Mouse (Mus musculus) layer of hippocampus, postnatal 14 days (tissue): ENCODE results near the gene Pld4. TPM values are rescaled to one million over a fixed set of nuclear protein-coding genes. Genes with fewer than 3 reads are reported as not detected.

Experiments
- DNase-seq, 2 experiments: peaks; one replicate each; pipeline ENCODE4 v3.0.0; 2021 to 2022; ENCODE audit warnings: low spot score in 2 of 2, mixed read lengths in 1 of 2
- total RNA-seq, 2 experiments: library from RNA; stranded (reverse); gene quantifications; 2 replicates each; pipeline ENCODE4 v1.2.3; 2021

The Pld4 gene
- total RNA-seq, 2 experiments from 2014 or later, result 10.6 to 13.1 TPM

DNA sequence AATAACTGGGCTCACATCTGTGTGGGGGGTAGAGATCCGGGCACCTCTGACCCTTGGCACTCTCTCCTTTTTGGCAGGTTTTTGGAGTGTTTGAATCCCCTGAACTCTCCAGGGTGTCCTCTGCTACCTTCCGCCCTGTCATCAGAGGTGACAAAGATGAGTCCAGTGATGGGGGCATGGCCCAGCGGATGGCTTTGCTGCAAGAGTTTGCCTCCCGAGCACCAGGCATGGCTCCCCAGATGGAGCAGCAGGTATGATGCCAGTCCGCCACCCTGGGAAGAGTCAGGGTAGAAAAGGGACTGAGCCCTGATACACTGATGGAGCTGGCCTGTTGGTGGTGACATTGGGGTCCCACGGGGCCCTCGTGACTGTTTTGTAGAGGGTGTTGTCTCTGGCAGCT lies 23.4 kb upstream of the Pld4 start:
- no peak for DNase-seq

DNA sequence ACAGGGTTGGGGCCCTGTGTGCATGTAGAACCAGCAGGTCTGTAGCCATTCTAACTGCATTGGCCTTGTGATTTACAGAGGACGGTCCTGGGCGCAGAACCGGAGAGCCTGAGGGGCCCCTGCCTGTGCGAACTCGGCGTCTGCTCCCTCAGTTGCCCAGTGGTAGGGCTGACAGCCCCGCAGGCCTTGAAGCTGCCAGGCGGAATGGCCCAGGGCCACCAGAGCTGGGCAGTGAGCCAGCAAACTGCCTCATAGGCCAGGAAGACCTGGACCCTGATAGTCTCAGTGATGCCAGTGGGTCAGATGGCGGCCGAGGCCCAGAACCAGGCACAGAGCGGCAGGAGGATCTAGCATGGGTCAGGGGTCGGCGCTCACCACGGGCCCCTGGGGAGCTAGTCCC lies 22.7 kb upstream of the Pld4 start:
- DNase-seq, result peak in 1 of 2 experiments; percentile 77

DNA sequence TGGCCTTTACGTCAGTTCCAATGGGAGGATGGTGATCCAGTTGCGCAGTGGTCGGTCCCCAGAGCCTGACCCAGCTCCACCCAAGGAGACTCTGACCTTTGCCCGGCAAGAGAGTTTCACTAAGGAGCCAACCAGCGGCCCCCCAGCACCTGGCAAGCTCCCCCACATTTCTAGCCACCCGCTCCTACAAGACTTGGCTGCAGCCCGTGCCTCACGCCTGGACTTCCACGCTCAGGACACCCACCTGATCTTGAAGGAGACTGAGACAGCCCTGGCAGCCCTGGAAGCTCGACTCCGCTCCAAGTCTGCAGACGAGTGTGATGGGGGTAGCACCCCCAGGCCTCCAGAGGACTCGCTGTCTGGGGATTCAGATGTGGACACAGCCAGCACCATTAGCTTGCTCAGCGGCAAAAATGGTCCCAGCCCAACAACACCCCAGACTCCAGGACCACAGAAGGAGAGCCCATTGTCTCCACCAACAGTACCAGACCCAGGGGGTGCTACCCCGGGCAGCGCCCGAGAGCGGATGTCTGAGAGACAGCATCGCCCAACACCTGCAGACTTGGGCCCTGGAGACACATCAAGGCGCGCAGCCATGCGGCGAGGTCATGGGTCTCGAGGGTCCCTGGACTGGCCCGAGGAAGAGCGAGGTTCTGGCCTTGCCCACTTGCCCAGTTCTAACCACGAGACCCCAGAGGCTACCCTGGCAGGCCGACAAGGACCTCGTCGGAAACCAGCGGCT lies 22.0 kb upstream of the Pld4 start:
- no peak for DNase-seq

DNA sequence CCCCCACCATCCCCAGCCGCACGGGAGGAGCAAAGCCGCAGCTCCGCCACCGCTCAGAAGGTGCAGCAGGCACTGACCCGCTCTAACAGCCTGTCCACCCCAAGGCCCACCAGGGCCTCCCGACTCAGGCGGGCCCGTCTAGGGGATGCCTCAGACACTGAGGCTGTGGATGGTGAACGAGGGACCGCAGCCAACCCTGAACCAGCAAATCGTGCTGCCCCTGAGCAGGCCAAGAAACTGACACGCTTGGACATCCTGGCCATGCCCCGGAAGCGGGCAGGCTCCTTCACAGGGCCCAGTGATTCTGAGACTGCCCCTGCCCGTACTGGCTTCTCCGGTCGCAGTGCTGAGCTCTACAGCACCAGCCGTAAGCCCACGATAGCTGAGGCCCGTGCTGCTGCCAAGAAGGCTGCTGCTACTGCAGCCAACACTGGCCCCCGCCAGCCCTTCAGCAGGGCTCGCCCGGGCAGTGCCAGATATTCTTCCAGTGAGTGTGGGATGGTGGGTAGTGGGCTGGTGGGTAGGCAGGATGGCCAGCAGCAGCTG lies 21.4 kb upstream of the Pld4 start:
- no peak for DNase-seq

DNA sequence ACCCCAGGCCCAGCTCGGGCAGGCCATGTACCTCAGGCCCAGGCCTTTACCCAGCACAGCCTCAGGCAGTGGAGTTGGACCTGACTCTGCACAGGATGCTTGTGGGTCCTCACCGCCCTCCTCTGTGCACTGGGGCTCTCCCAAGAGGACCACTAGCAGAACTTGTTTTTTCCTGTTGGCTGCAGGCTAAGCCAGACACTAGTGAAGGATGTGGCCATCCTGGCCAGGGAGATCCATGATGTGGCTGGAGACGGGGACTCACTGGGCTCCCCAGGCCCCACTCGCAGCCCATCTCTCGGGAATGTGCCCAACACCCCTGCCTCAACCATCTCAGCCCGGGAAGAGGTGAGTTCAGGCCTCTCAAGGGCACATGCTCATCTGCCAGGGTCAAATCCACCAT lies 17.7 kb upstream of the Pld4 start:
- no peak for DNase-seq

DNA sequence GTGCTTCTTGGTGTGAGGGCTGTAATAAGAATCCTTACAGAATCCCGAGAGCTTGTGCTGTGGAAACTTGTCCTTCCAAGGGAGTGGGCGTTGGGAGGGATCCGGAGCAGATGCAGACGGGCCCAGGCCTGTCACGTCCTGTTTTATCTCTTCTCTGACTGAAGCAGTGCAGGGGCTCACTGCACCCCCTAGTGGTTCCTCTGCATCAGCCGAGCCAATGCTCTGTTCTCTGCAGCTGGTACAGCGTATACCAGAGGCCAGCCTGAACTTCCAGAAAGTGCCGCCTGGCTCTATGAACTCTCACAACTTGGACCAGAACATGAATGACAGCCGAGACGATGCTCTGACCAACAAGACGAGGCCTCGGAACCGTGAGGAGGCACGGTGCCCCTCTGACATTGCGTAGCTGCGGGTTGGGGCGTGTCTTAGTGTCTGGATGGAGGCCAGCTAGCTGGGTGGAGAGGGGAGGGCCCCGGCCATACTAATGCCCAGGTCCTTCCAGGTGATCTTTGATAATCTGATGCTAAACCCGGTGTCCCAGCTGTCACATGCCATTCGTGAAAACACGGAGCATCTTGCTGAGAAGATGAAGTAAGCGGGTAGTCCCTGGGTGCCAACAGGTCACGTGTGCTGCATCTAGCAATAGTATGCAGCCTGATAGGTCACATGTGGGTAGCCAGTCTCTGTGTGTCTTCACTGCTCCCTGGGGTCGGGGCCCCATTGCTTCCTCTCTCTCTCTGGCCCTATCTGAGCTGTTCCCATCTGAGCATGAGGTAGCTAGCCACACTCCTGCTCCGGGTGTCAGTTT lies 17.1 kb upstream of the Pld4 start:
- DNase-seq, result peak; percentile 83 to 86

DNA sequence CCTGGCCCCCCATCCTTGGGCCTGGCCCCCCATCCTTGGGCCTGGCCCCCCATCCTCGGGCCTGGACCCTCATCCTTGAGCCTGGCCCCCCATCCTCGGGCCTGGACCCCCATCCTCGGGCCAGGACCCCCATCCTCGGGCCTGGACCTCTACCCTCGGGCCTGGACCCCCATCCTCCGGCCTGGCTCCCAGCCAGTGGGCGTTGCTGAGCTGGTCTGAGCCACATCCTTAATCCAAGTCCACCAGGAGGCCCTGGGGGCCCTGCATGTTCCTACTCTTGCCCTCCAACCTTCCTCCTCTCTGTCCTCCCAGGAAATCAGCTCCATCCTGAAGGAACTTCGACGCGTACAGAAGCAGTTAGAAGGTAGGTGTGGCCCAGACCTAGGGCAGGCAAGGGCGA lies 16.2 kb upstream of the Pld4 start:
- no peak for DNase-seq

DNA sequence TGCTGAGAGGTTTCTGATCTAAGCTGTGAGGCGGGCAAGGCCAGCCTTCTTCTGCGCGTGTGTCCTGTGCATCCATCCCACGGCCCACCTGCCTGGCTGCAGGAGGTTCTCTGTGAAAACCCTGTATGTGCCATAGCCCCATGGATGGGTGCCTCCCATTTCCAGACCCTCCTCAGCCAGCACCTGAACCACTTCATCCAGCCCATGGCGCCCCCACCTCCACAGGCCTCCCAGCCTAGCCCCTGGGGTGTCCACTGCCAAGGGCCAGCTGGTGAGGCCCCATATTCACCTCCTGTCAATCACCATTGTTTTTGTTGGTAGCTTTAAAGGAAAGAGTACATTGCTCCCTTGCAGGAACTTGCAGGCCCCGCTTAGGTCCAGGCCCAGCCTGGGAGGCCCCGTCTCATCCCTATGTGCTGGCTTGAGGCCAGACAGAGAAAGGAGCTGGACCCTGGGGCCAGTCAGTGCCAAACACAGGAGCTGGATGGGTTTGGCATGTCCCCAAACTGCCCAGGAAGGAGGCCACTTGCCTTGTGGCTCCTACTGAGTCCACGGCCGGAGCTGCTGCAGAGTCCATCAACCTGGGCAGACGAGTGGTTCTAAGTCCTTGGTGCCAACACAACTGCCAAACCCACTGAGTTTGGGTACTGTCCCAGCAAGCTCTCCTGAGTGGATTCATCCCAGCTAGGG lies 15.4 kb upstream of the Pld4 start:
- no peak for DNase-seq

DNA sequence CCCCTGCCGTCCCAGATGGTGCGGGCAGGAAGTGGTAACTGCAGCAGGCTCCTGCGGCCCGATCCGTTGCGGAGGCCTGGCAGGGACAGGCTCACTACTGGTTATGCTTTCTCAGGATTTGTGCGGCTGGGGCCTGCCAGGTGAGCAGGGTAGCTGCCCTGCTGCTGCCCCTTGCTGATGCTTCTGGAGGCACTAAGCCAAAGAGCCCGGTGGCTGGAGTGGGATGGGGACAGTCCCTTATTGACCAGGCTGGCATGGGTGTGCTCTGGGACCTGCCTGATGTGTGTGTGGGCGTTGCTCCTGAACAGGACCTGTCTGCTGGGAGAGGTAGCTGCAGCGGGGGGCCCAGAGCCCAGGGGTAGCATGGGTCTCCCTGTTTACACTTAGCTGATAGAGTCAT lies 14.7 kb upstream of the Pld4 start:
- DNase-seq, result no peak

DNA sequence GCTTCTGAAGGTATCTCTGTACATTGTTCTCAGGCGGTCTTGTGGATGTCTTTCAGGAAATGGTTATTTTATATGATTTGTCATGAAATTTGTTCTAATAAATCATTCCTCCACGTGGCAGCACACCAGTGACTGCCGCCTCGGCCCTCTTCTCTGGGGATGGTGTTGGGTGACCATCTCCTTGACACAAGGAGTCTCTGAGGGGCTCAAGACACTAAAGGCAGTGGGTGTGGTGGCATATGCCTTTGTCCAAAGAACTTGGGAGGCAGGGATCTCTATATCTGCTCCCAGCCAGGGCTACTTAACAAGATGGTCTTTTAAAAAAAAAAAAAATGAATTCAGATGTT lies 14.0 kb upstream of the Pld4 start:
- DNase-seq, result no peak

DNA sequence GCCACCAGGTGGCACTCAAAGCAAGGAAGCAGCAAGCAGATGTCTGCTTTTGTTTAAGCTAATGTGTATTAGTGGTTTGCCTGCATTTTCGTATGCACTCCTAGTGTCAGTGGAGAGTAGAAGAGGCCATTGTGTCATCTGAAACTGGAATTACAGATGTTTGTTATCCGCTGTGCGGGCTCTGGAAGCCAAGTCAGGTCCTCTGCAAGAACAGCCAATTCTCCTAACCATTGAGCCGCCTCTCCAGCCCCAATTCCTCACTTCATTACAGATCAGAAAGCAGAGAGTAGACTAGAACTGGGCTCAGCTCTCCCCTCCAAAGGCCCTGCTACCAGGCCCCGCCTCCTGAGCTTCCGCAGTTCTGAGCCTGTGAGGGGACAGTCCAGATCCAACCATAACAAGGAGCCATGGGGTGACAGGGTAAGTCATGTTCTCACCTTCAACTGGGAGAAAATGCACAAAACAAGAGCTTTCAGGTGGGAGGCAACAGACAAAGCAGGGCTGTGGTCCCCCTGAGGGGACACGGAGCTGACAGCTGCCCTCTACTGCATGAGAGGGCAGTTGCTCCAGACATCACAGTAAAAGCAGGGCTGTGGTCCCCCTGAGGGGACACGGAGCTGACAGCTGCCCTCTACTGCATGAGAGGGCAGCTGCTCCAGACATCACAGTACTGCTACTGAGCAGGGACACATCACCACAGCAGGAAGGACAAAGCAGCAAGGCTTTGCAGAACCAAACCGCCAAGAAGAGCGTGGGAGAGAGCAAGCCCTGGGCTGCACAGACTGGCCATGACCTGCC lies 13.4 kb upstream of the Pld4 start:
- peak in 1 of 2 experiments; percentile 71 for DNase-seq

DNA sequence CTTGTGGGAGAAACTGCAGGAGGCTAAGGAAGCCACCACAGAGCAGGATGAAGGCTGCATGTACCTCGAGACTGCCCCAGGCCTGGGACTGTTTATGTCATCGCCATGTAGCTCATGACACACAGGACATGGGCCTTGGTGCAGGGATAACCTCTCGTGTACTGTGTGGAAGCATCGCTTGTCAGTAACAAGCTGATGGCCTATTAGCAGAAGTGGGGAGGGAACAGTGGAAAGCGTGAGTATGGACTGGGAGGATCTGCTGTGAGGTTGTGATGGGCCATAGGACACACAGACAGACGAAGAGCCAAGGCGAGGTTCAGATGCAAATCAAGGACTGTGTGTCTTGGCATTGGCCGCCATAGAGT lies 12.9 kb upstream of the Pld4 start:
- no peak for DNase-seq

DNA sequence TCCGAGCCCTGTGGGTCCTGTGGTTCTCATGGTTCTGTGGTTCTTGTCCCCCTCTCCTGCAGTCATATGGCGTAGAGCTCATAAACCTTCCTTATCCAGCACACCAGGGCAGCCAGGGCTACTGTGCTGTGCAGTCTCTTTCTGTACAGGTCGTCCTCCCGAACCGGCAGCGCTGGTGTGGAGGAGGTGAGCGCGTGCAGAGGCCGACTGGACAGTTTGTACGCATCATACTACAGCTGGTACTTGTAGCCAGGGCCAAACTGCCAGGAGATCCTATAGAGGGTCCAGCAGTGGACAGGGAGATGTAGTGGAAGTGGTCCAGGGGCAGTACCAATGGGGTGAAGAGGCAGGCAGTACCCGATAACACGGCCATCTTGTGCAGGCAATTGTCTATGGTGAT lies 9.5 kb upstream of the Pld4 start:
- no peak for DNase-seq

DNA sequence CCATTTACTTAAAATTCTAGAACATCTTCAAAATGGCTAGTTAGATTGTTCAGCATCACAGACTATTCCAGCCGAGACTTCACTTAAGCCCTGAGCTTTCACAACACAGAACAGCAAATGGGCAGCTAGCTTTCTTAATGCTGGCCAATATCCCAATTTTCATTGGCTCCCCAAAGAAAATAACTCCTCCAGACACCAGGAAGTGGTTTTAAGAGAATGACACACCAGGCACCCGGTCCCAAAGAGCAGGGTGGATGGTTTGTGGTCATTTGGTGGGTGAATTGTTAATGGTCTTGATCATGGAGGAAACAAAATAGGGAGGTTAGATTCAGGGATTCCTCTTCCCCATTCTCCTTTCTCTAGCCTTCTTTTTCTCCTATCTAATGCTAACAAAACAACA lies 8.1 kb upstream of the Pld4 start:
- DNase-seq, result no peak

DNA sequence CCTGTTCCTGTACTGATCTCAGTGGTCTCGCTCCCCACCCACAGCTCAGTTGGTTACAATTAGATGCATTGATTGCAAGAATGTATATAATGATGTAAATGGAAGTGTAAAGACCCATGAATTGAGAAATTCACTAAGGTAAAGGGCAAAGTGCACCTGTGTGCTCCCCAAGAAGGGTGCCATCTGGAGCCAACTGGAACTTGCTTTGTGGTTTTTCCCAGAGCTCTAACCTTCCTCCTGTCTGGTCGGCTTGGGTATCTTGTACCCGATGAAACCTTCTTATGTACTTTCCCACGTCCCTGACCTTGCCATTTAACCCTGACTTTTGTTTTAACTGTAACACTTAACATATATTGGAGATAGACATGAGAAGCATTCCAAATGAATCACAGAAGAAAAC lies 4.6 kb upstream of the Pld4 start:
- no peak for DNase-seq

DNA sequence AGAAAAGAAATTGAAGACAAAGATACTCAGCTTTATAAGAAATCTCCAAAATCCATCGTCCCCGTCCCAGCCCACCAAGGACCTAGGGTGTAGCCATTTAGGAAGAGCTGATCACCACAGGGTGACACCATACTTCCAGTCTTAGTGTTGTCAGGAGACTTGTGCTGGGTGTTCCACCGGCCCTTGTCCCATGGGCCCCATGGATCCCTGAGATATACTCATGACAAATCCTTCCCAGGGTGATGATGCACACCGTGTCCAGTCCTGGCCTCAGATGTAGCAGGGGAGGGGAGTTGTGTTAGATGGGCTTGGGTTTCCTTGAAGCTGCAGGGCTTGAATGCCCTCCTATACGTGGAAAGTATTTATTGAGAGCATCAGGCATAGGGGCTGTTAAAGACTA lies 2.6 kb upstream of the Pld4 start:
- no peak for DNase-seq

DNA sequence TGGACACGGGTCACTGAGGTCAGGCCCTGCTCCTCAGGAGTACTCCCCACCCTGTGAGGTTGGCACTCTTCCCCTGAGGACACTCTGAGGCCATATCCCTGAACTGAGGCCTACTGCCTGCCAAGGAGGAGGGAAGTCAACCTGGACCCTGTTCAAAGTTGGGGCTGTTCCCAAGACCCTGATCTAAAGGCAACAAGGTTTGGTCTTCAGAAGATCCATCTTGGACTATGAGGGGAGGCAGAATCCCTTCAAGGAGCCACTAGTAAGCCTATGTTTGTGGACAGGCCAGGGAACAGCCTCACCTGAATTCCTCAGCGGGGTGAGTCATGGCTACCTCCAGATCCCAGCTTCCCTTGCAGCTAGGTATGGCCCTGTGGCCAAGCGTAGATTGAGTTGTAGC lies 984 bp upstream of the Pld4 start:
- DNase-seq, result no peak

DNA sequence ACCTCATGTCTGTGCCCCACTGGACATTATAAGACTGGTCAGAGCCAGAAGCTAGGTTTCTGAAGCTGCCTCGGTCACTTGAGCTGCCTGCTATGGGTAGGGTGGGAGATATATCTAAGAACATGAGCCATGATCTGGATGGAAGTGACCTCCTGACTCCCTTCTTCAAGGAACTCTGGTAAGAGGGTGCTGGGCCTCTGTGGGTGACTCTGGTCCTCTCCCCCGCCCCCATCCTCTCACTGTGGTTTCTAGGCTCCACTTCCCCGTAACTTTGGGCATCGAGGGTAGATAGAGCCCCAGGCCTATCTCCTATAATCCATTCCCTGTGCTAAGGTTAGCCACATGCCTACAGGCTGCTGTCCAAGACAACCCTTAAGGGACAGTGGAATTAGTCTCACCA lies 956 bp downstream of the Pld4 start:
- DNase-seq, result no peak

DNA sequence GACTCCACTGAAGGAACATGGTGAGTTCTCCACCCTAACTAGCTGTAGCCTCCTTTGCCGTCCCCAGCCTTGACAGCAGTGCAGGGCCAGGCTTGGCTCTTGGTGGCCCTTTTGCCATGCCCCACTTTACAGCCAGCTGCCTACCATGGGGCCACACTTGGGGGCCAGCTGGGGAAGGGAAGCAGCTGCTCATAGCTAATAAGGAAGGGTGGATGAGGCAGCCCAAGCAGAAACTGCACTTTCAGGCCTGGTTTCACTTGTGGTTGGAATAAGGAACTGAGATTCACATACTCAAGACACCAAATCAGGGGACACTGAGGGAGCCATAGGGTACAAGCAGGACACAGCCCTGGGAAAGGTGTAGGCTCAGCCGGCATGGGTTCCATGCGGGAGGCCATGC lies 1.6 kb downstream of the Pld4 start:
- no peak for DNase-seq

DNA sequence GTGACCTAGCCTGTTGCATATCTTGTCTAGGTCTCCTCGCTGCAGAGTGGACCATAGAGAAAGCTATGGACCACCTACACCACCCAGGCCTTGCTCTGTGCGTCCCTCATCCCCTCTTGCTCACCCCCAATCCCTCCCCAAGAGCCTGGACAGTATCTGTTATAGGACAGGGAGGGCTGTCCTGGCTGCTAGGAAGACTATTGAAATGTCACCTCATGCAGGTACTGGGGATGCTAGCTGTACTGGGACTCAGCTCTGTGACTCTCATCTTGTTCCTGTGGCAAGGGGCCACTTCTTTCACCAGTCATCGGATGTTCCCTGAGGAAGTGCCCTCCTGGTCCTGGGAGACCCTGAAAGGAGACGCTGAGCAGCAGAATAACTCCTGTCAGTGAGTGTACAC lies 2.7 kb downstream of the Pld4 start:
- no peak for DNase-seq

DNA sequence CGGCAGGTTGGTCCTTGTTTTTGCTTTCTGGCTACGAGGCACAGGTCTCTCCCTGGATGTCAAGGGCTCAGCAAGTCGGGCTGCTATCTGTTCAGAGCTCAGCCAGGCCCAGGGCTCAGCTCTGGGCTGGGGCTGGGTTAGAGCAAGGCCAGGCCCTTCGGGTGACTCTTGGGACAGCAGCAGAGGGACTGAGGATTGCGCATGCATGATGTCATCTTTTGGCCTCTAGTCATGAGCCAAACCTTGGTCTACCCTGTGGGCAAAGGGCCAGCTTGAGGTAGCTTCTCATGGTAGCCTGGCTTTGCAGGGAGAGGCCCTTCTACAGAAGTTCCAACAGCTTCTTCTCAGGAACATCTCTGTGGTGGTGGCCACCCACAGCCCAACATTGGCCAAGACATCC lies 3.7 kb downstream of the Pld4 start:
- no peak for DNase-seq
